Mouse (Mus musculus) brain, adult 2 months (tissue): ENCODE results near the gene Cmss1.
A peak's percentile ranks its signal among the peaks of the same experiment; 100 is the strongest.
"Not testable (repeated sequence)": the region's sequence is repeated elsewhere in the genome, so short reads cannot be mapped to it uniquely, and the experiment has no call there.

Source experiments
- DNase-seq: peaks from one replicate; pipeline ENCODE4 v3.0.0; 2011; ENCODE audit warnings: low read depth, low spot score

Gene Cmss1

DNA sequence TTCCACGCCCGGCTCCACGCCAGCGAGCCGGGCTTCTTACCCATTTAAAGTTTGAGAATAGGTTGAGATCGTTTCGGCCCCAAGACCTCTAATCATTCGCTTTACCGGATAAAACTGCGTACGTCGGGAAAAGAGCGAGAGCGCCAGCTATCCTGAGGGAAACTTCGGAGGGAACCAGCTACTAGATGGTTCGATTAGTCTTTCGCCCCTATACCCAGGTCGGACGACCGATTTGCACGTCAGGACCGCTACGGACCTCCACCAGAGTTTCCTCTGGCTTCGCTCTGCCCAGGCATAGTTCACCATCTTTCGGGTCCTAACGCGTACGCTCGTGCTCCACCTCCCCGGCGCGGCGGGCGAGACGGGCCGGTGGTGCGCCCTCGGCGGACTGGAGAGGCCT is 215.5 kb downstream of the Cmss1 start:
- DNase-seq: not testable (repeated sequence)

- DNase-seq: peak; percentile 94
These were observed 217.0 kb downstream of the Cmss1 start for GRCm38 (mm10) chr16:57389566-57390251.

- DNase-seq: no peak
These were observed 222.4 kb downstream of the Cmss1 start for GRCm38 (mm10) chr16:57384274-57384673.

DNA sequence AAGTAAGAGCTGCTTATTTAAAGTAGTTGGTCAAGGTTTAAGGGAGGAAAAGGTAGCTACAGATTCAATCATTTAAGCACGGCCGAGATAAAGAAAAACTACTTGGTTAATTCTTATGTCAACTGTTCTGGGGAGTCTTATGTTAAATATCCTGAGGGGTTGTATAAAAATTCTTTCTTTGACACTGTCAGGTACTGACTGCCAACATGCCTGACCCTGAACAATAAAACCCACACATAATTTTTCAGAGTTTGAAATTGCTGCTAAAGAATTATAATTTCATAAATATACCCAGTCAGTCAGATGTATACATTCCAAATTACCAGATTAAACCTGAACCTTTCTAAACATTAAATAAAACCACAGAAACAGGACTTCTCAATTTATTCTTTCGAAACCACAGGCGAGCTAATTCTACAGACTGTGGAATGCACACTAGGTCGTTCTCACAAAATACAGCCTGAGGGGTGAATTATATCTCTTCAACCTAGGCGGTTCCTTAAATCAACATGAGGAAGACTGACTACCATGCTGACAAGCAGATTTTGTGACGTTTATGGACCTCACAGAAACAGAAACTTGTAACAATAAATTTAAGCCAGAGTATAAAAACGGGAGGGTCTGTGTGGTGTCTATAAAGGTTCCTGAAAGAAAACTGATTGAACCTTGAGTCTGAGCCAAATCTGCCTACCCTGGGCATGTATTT is 223.2 kb downstream of the Cmss1 start:
- DNase-seq: no peak

DNA sequence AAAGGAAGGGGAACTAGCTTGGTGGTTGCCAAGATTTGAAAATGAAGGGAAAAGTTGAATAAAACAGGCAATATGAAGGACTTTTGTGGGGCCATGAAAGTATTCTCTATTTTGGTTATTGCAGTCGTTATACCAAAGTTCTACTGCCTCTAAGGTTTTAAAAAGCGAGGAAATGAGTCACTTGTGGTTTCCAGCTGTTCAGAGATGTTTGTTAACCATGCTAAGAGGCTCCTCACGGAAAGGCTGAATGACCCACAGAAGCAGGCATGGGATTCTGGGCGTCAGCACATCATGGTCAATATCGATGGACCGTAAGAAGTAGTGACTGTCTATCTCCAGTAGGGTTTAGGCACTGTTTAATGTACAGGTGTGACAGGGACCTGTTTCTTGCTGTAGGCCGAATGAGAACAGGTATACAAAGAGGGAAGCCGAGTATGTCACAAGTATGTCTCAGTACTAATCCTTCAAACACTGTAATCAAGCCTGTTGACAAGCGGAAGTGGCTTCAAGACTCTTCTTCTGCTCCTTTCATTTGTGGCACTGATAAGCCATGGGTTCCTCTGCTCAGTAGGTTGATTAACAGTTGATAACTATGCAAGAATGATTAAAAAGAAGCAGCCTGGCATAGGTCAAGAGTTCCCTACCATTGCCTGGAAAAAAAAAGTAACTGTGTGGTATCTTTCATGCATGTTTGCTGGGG is 227.9 kb downstream of the Cmss1 start:
- no peak for DNase-seq

DNA sequence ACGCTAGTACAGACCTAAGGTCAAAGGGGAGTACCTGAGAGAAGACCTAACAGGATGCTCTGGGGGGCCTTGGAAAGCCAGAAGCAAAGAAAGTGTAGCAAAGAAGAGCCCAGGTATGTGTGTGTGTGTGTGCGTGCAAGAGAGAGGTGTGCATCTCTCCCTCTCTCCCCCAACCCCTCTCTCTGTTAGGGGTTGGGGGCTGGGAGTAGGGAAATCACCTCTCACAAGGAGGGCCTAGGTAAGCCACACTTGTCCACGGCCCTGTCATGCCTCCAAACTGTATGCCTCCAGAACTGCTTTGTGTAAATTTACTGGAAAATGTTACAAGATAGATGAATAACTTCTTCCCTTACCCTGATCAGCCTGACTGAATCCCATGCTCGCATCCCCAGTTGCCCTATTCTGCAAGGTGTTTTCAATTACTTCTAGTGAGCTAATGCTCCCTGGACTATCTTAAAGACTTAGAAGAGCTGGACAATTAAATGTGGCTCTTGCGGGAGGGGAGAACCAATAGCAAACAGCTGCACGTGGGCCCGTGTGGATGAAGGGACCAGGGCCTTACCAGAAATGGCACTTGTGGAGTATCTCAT is 231.3 kb downstream of the Cmss1 start:
- DNase-seq: no peak

- no peak for DNase-seq
These were observed 234.5 kb downstream of the Cmss1 start for GRCm38 (mm10) chr16:57372156-57372555.

- DNase-seq: no peak
These were observed 236.7 kb downstream of the Cmss1 start for GRCm38 (mm10) chr16:57369846-57370496.

DNA sequence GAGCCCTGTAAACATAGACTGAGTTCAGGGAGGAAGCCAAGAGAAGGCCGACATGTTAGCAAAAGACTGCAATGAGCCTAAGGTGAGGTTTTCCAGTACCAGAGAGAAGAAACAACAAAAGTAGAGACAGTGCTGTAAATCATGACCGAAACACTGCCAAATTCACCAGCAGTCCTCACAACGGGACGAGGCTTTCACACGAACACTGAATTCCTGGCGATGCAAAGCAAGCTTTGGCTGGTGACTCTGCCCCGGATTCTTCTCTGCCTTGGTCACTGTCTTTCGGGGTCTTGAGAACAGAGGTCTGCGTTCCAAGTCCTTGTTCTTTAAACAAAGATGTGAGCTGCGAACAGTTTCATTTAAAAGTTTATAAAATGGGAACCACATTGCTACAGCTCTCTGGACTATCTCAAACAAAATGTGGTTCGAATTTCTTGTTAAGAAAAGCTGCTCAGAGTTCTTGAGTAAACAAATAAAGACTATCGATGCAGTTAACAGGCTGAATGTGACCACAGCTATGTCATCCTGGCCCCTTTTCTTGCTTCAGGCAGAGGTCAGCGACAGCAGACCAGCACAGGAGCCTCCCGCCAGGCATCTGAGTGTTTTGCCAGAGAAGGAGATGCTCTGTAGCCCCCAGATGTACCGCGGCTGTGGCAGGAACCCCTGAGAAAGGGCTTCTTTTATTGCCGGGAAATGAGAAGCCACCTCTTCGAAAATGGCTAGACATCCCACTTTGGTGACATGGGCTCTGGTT is 239.5 kb downstream of the Cmss1 start:
- no peak for DNase-seq

- no peak for DNase-seq
These were observed 240.5 kb downstream of the Cmss1 start for GRCm38 (mm10) chr16:57366141-57366540.

DNA sequence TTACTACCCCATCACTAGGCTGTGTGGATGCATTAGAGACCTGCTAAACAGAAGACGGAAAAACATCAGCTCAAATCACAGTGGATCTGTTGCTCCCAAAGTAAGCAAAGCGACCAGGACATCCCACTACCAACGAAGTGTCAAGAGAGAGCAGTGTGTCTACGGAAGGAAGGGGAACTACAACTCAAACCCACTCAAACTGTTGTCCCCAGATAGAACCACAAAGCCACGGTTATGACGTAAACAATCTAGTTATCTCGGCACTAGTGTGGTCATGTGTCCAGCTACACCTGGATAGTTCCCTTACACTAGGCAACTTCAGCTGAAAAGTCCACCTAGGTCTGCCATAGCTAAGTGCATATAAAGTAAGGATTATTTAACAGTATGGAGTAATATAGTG is 242.2 kb downstream of the Cmss1 start:
- no peak for DNase-seq

- DNase-seq: peak; percentile 68
These were observed 243.8 kb downstream of the Cmss1 start for GRCm38 (mm10) chr16:57362679-57363401.

DNA sequence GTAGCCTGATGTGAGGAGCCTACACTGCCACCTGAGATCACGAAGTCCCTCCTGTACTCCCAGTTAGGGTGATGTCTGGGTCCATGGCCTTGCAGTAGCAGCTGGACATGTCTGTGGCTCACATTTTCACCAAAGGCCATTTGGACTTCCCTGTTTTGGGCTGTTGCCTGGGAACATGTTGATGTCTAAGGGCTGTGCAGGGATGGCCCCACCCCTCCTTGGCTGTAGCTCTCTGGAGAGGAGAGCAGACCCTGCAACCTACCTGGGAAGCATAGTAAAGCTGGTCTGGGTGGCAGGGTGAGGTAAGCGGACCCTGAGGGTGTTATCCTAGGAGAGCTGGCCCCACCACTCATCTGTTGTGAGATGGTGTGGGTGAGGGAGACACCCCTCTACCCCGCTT is 245.9 kb downstream of the Cmss1 start:
- no peak for DNase-seq

- DNase-seq: peak; percentile 92
These were observed 247.4 kb downstream of the Cmss1 start for GRCm38 (mm10) chr16:57359251-57359650.

DNA sequence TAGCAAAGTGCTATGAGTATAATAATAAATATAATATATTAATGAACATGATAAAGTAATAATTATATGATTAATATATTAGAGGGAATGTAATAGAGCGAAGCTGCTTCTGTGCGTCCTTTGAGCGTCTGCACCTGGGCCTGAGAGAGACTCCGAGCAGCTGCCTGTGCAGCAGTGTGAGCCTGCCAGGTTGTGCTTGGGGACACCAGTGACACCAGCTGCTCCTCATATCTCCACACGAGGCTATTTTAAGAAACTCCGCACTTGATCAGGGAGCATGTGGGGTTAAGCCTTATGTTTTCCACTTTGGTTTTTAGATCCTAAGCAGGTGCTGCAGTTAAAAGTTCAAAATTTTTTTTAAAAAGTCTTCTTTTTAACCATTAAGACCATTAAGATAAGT is 249.7 kb downstream of the Cmss1 start:
- DNase-seq: peak; percentile 12

- no peak for DNase-seq
These were observed 250.2 kb downstream of the Cmss1 start for GRCm38 (mm10) chr16:57356454-57356853.

DNA sequence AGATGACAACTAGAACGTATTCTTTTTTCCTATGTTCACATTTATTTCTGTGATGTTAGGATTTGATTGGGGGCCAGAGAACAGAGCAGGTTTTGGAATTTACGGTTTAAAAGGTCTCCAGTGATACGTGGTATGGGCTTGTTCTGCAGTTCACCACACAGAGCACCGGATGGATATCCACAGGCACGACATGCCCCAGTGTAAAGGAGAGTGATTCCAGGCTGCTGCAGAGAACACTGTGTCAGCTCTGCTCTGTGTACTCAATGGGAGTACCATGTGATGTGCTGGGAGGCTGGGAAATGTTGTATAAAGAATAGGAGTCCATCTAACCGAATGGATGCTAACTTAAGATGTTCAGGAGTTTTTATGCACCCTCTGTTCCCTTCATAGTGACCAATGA is 252.7 kb downstream of the Cmss1 start:
- peak; percentile 23 for DNase-seq

DNA sequence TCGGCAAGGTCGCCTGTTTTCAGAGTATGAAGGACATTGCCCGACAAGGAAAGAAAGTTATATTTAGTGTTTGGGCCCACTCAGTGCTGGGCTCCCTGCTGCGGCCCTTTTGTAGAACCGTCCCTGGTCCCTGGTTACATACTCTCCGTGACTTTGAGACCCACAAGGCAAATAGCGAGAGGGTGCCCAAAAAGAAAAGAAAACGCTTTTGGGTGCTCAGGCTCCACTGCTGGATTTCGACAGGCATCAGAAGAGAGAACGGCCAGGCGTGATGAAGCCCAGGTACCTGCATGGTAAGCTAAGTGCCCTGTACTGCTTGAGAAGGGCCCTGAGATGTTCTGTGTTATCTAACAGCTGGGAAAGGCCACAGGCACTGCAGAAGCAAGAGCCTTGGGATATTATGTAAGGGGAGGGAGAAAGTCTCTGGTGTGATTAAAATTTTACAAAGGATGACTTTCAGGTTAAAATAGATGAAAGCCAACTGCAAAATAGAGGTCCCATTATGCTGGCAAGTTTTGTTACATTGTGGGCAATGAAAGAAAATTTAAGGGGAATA is 253.4 kb downstream of the Cmss1 start:
- DNase-seq: peak; percentile 41

DNA sequence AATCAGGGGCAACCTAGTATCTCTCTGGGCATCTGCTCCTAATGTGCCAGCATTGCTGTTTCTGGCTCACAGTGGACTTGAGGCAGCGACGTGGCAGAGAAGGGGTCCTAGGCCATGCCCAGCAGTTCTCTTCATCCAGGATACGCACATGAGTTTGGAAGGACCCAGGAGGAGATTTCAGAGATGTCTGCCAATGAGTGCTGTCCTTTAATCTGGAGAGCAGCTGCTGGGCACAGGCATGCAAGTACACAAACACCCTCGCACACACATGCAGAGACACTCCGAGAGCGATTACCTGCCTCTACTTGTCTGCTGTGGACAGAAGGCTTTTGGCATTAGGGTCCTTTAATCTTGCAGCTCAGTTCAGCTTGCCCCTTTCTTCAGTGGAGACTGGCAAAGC is 253.9 kb downstream of the Cmss1 start, which contains the start of gene Filip1l:
TSS of gene Filip1l (plus strand) at position 343 of the 400 bp plus-strand sequence.
- DNase-seq: no peak

GRCm38 (mm10) chr16:57349689-57350088 is 257.0 kb downstream of the Cmss1 start:
- DNase-seq: no peak
